Mouse (Mus musculus) embryonic fibroblast, embryonic 13.5 days (primary cell): Measurements from ENCODE around the gene Ampd2.

Experiments
- CTCF ChIP-seq: IDR thresholded peaks from 2 replicates; pipeline ENCODE4 v1.5.1; 2011; ENCODE audit warnings: mild to moderate bottlenecking, control low read depth, low read length, moderate library complexity, borderline replicate concordance; ENCODE audit not compliant: insufficient read depth
- POLR2A ChIP-seq: IDR thresholded peaks from 2 replicates; pipeline ENCODE4 v1.6.1; 2011; ENCODE audit warnings: low read depth, mild to moderate bottlenecking, control low read depth, low read length, moderate library complexity

DNA sequence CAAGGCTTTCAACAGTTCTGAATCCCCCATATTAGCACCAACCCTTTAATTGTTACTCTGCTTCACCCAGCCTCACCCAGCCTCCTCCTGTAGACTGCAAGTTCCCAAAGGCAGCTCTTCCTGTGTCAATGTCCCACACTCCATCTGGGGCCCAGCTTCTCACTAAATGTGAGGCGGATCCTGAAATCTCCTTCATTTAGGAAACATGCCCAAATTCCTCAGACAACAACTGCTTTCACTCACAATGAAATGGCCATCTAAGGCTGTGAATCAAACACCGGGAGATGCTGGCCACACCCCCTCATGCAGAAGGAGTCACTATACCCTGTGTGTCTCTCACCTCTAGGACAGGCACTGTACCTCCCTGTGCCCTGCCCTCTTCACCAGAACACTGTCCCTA, 3.5 kb upstream of the Ampd2 start:
- TF ChIP-seq POLR2A = peak; percentile 30; the same call in 1 of the 2 replicates
- no peak for TF ChIP-seq CTCF
